Mouse (Mus musculus) erythroblast, embryonic 14.5 days (primary cell): Measurements from ENCODE around the gene Asb9.

ENCODE experiments used
- GATA1 ChIP-seq: IDR thresholded peaks from 2 replicates; pipeline ENCODE4 v1.6.1; 2012; ENCODE audit warnings: low read length, inconsistent platforms, mixed read lengths
- TAL1 ChIP-seq: IDR thresholded peaks from 3 replicates; pipeline ENCODE4 v1.6.1; 2012; ENCODE audit warnings: low read length, inconsistent platforms, mixed read lengths

- no peak for TF ChIP-seq TAL1
- no peak for TF ChIP-seq GATA1
These were observed 941 bp downstream of the Asb9 start for GRCm38 (mm10) chrX:164507068-164507467.
